Mouse (Mus musculus) limb, embryonic 12.5 days (tissue): ENCODE measurements at regions not wholly inside any gene's neighbourhood (a gene's known extent, or its start where the extent isn't known, plus 50 kb on each side); places are given as distances from the start of the nearest gene placed in this dataset. TPM values are rescaled to one million over a fixed set of nuclear protein-coding genes. Genes with fewer than 3 reads are reported as not detected.

ENCODE experiments used
- ATAC-seq: fragments of 200-750 bp; cut with Nextera tagmentation; 2 replicates; pipeline ENCODE4 v1.8.0; 2017; ENCODE audit warnings: low read depth, moderate TSS enrichment; ENCODE audit not compliant: insufficient number of reproducible peaks, insufficient read depth, low FRiP score, low TSS enrichment
- H3K27ac ChIP-seq: fragments of 300-500 bp; sonication (generic); 2 replicates; pipeline ENCODE4 v1.5.1; 2016; ENCODE audit warnings: mild to moderate bottlenecking, moderate library complexity
- H3K27me3 ChIP-seq: fragments of 300-500 bp; sonication (generic); 2 replicates; pipeline ENCODE4 v1.6.1; 2016; ENCODE audit warnings: mild to moderate bottlenecking, moderate library complexity
- H3K36me3 ChIP-seq: fragments of 300-500 bp; sonication (generic); 2 replicates; pipeline ENCODE4 v1.6.1; 2016; ENCODE audit warnings: mild to moderate bottlenecking, moderate library complexity
- H3K4me1 ChIP-seq: fragments of 300-500 bp; sonication (generic); replicated peaks from 2 replicates; pipeline ENCODE4 v1.6.1; 2016
- H3K4me2 ChIP-seq: fragments of 300-500 bp; sonication (generic); 2 replicates; pipeline ENCODE4 v1.6.1; 2016; ENCODE audit warnings: mild to moderate bottlenecking, moderate library complexity
- H3K4me3 ChIP-seq: fragments of 300-500 bp; sonication (generic); replicated peaks from 2 replicates; pipeline ENCODE4 v1.5.1; 2016; ENCODE audit warnings: mild to moderate bottlenecking
- H3K9ac ChIP-seq: fragments of 300-500 bp; sonication (generic); replicated peaks from 2 replicates; pipeline ENCODE4 v1.6.1; 2016; ENCODE audit warnings: mild to moderate bottlenecking, moderate library complexity
- H3K9me3 ChIP-seq: fragments of 300-500 bp; sonication (generic); 2 replicates; pipeline ENCODE4 v1.6.1; 2016; ENCODE audit warnings: mild to moderate bottlenecking, moderate library complexity
- WGBS: fragments of 180-500 bp; shearing (Covaris S2); methylation state at CpG from one replicate; pipeline ENCODE4 v1.1.7; 2016; 5-methylcytosine and 5-hydroxymethylcytosine counted together
- microRNA-seq: library from miRNA; unstranded; fragments of <30 nt; microRNA quantifications from one replicate; pipeline ENCODE4, GENCODE M21; 2017

- Histone ChIP-seq H3K9me3 (no peaks in the 10 kb centered on the region), H3K4me2 (no peak overlapping the region), H3K9ac (no peak overlapping the region), H3K4me1 (no peaks in the 10 kb centered on the region), H3K27ac (no peak overlapping the region), H3K36me3 (no peaks in the 10 kb centered on the region), H3K4me3 (no peak overlapping the region), H3K27me3 (no peaks in the 10 kb centered on the region)
- WGBS = 38% methylated on average over 2 of the region's 2 CpGs
- no peak for ATAC-seq
Measured at GRCm38 (mm10) chr6:107462440-107462839, 67.1 kb upstream of the Lrrn1 start.

DNA sequence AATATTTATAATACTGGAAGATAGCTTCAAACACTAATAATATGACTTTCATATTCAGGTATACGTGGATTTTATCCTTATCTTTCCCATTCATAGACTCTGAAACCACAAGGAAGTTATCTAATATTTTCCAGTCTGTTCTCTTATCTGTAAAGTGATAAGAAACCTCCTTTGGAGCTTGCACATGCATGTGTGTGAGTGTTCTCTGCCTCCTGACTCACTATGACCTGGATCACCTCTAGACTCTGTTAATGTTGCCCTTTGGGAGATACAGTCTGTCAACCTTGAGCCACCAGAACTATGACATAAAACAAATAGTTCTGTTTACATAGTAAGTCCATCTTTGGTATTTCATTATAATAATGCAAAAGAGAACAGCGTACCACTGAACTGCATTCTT lies 56.2 kb upstream of the Lrrn1 start:
- 80% methylated on average over 2 of the region's 2 CpGs for WGBS
- H3K4me3 ChIP-seq = no peak overlapping the region
- H3K27me3 ChIP-seq = no peaks in the 10 kb centered on the region
- no peak overlapping the region for H3K9ac ChIP-seq
- no peak overlapping the region for H3K4me2 ChIP-seq
- no peaks in the 10 kb centered on the region for H3K4me1 ChIP-seq
- H3K36me3 ChIP-seq = no peaks in the 10 kb centered on the region
- no peak overlapping the region for H3K27ac ChIP-seq
- H3K9me3 ChIP-seq = no peaks in the 10 kb centered on the region
- no peak for ATAC-seq

DNA sequence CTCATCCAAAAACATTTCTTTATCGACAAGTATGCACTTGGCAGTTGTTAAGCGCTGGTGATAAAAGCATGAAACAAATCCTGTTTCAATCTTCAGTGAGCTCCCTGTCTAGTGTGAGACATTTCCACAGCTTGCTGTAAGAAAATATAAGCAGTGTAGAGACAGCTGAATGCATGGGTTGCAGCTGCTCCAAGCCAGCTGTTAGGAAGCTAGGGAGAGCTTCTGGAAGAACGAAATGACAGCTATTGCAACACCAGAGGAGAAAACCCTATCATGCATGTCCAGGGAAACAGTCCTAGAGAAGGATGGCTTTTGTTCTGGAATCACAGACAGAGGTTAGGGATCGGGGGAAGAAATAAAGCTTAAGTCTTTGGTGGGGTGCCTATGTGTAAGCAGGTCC lies 55.4 kb upstream of the Lrrn1 start:
- Histone ChIP-seq H3K9me3 (no peaks in the 10 kb centered on the region), H3K27me3 (no peaks in the 10 kb centered on the region), H3K4me1 (no peaks in the 10 kb centered on the region), H3K4me3 (no peak overlapping the region), H3K27ac (no peak overlapping the region), H3K9ac (no peak overlapping the region), H3K36me3 (no peaks in the 10 kb centered on the region), H3K4me2 (no peak overlapping the region)
- no peak for ATAC-seq
- 84% methylated on average over 4 of the region's 4 CpGs for WGBS

Small RNA genes lying in the stretch of these regions (microRNA-seq; reads per million reads assigned to microRNA genes)
- gene Gm27690 = not detected
